23 mouse cellular contexts compared by ENCODE assay signal in genomic region chr19:29718476-29718875, GRCm38 (mm10). TPM values are rescaled to one million over a fixed set of nuclear protein-coding genes. Genes with fewer than 3 reads are reported as not detected.
"Had no signal": no experiment of that assay in that cellular context is flagged by ENCODE, and none has a peak within 500 bp of the region (broad histone marks: within the 10 kb centered on the region; RNA-seq: fewer than 3 reads in every experiment).

No protein-coding gene starts in this region.

- H3K27ac ChIP-seq: neural tube, embryonic 12.5 days; neural tube, embryonic 13.5 days; neural tube, embryonic 15.5 days; stomach, embryonic 15.5 days; stomach, postnatal 0 days had no signal

- H3K4me3 ChIP-seq: neural tube, embryonic 12.5 days; neural tube, embryonic 13.5 days; neural tube, embryonic 15.5 days; stomach, embryonic 15.5 days had no signal

- H3K4me2 ChIP-seq: neural tube, embryonic 12.5 days; neural tube, embryonic 13.5 days; neural tube, embryonic 15.5 days; stomach, embryonic 15.5 days had no signal

- H3K9me3 ChIP-seq: neural tube, embryonic 12.5 days; neural tube, embryonic 13.5 days; neural tube, embryonic 15.5 days; stomach, embryonic 15.5 days had no signal

- H3K4me1 ChIP-seq: neural tube, embryonic 12.5 days; neural tube, embryonic 13.5 days; neural tube, embryonic 15.5 days; stomach, embryonic 15.5 days had no signal

- DNase-seq: retina, postnatal 1 day; right cerebral cortex, adult 18-20 months; right cerebral cortex, postnatal 14 days; right cerebral cortex, postnatal 25 days; right cerebral cortex, postnatal 4 days; spleen, adult 18-20 months; thymus, adult 18-20 months; thymus, adult 2 months; thymus, postnatal 14 days; thymus, postnatal 25 days; thymus, postnatal 36 days; thymus, postnatal 4 days had no signal

- H3K27me3 ChIP-seq: neural tube, embryonic 12.5 days; neural tube, embryonic 13.5 days; neural tube, embryonic 15.5 days; stomach, embryonic 15.5 days had no signal

- H3K9ac ChIP-seq: neural tube, embryonic 12.5 days; neural tube, embryonic 13.5 days; neural tube, embryonic 15.5 days; stomach, embryonic 15.5 days had no signal

RNA-seq across cellular contexts. Expression of gene Mlana, which starts 20.9 kb away (rescaled TPM):
- polyA plus RNA-seq: neural tube, embryonic 11.5 days; neural tube, embryonic 12.5 days; neural tube, embryonic 13.5 days; neural tube, embryonic 14.5 days; neural tube, embryonic 15.5 days; small intestine, adult 2 months; stomach, embryonic 14.5 days; stomach, embryonic 15.5 days; stomach, embryonic 16.5 days; stomach, postnatal 0 days; thymus, postnatal 0 days had no signal
